Mouse (Mus musculus) hindlimb bud, embryonic 11.5 days (tissue): Measurements from ENCODE around the gene Rpp38.

Experiments used
- DNase-seq: peaks from one replicate; pipeline ENCODE4 v3.0.0-alpha.2; 2012; ENCODE audit warnings: low read depth, low spot score; ENCODE audit errors: extremely low spot score

Gene Rpp38

DNA sequence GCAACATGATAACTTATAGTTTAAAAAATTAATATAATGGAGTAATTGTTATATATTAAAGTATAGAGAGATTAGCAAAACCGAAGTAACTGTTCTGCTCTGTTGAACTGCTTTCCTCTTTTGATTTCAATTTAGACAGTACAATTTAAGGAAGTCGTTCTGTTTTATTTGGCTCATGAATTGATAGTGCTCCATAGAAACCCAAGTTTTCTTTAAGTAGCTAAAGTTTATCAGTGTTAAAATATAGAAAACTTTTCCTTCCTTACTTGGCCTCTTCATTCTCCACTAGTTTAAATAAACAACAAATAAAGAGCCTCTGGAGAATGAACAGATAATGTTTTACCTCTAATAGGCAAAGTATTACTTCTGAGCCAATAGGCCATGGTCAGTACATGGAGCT, 46.2 kb downstream of the Rpp38 start:
- no peak for DNase-seq

DNA sequence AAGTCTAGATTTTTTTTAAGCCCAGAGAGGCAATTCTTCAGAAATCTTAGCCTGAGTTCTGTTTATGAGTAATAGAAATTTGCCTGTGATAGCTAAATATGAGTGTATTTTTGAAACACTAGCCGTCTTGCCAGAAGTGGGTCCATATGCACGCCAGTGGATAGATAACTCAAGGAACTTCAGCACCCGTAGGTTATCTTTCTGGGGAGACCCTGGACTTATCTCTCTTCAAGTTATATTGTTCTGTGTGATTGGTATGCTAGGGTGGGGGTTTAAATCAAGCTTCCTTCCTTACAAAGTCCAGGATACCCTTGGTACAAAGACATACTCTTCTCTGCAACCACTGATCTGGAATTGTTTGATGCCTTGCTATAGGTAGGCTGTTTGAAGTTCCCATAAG, 46.7 kb downstream of the Rpp38 start:
- no peak for DNase-seq

DNA sequence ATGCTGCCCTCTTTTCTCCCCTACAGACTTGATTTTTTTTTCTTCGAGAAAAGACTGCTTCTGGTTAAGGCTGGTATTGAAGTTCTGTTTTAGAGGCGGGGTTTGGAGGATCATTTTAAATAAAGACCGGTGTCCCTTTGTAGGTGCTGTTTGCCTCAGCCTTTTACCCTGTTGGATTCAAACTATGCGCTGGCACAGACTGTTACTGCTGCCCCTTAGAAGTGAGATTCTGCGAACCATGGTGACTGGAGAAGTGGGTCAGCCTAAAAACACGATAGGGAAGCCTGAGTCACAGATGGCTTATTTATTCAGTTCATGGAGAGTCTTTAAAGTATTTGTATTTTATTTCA, 47.3 kb downstream of the Rpp38 start:
- peak; percentile 12 for DNase-seq

DNA sequence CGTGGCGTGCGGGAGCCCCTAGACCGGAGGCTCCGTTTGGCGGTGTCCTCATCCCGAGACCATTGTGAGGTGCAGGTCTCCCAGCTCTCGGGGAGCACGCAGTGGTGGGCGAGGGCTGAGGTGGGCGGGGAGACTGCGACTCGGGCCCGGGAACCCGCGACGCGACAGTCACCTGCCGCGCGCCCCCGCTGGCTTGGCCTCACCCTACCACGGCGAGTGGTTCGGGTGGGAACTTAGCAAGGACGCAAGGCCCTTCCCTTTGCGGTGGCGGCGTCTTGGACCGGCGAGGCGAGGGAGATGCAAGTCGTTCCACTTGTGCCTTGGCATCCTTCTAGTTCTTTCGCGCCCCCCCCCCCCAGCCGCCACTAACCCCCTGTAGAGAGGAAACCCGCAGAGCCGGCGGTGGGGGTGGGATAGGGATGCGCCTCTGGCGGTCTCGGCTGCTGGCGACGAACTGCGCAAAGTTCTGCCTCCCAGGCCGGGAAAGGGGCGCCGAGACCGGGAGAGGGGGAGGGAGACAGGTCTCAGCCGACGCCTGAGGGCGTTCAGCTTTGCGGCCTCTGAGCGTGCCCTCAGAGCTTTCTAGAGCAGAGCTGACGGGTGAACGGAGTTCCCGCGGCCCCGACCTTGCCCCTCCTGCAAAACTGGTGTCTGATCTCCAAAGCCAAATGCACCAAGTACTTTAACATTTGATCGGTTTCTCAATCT, 47.8 kb downstream of the Rpp38 start:
- peak; percentile 28 for DNase-seq

DNA sequence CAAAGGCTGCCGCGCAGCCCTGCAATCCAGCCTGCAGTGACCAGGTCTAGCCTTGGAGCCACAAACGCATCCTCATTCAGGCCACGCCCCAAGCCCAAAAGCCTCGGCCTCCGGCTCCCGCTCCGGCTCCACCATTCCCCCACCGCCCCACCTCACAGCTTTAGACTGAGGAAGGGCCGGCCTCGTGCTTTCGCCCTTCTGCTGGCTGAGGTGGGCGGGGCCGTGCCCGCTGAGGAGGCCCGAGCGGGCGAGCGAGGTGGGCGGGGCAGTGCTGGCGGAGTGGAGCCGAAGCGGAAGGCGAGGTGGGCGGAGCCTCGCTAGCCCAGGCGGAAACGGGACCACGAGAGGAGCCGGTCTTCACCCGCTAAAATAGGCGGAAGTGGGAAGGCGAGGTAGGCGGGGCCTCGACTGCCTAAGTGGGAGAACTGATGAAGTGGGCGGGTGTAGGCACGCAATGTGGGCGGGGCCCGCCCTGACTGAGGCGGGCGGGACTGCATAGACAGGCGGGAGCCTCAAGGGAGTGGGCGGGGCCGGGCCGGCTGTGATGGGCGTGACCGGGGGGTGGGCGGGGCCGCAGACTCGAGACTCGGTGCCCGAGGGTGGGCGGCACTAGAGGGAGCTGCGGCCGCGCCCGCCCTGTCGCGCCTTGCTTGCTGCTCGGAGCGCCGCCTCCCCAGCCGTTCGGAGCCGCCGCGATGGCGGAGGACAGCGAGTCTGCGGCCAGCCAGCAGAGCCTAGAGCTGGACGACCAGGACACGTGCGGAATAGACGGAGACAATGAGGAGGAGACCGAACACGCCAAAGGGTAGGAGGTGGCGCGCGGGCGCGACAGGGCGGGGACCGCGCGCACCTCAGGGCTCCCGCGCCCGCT, 48.6 kb downstream of the Rpp38 start, which contains the start of gene Nmt2:
Nmt2 (plus strand) TSS at position 611 of the 871 bp plus-strand sequence.
- DNase-seq, result peak; percentile 98

DNA sequence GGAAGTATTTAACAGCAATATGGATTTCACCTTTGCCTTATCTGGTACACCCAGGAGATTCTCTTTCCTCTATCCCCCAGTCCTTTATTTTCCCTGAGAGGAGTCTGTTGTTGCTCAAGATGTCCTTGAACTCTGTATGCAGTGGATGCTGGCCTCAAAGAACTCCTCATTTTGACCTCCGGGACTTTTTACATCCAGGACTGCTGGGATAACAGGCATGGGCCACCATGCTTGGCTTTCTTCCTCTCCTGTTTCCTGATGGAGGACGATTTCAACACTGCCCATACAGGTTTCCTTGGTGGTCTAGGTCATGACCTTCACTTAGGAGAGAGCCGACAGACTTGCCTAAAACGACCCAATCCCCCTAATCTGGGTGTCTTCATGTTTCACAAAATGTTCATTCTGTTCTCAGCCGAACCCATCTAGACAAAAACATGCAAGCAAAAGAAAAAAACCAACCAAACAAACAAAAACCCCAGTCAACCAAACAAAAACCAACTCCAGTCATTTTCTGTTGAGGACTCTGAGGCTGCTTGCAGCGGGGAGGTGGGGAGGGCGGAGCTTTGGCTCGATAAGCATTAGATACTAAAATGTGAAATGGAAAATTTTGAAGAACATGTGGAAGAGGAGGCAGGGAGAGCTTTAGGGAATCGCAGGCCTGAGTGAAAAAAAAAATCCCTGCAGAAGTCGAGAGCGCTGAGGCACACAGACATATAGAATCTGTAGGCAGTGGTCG, 49.4 kb downstream of the Rpp38 start:
- DNase-seq, result peak; percentile 8

DNA sequence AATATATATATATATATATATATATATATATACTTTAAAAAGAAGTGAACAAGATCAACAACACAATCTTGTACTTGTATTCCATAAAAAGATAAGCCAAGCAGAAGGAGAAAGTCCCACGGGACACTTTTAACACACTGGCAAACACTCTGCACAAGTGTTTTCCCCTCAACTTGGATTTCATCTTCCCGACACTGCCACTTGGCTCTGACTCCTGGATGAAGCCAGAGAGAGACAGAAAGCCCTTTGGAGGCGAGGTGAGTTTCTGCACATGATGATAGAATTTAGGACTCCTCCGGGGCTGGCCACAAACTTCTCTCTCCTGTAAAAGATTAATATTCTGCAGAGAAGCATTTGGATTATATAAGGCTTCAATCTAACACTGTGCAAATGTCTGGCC, 51.1 kb downstream of the Rpp38 start:
- no peak for DNase-seq
